Mouse (Mus musculus): Measurements from ENCODE around the gene Nrarp.

The Nrarp gene

DNA sequence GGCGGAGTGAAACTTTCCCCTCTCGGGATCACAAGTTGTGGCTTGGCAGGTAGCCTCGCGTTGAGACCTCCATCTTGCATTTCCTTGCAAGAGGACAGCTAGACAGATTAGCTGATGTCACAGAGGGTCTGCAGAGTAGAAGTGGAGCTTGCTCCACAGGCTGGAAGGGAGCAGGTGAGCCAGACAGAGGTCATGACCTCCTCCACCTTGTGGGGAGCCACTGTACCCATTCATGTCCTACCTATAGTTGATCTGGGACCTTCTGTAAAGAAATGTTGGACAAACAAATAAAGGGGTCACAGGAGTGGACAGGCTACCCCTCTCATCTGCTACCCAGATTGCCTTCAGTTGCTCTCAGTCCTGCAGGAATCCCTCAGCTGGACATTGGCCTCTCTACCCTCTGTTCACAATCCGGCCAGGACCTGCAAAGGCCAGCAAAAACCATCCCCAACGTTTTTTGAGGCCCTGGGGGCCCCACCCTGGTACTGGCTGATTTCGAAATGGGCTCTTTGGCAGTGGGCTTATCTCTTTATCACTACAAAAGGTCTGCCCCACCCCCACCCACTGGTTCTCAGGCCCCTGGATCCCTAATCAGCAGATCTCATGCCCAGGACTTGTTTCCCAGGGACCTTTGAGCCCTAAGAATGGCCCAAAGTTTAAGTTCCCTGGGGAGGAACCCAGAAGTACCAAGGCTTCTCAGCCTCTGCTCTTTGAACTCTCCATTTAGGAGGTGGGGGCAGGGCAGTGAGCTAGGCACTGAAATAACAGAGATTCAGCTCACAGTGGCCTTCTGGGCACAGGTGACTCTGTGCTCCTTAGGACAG lies 5.5 kb upstream of the Nrarp start:
- in situ Hi-C loops (cut with MboI, MseI) = no loop called here

DNA sequence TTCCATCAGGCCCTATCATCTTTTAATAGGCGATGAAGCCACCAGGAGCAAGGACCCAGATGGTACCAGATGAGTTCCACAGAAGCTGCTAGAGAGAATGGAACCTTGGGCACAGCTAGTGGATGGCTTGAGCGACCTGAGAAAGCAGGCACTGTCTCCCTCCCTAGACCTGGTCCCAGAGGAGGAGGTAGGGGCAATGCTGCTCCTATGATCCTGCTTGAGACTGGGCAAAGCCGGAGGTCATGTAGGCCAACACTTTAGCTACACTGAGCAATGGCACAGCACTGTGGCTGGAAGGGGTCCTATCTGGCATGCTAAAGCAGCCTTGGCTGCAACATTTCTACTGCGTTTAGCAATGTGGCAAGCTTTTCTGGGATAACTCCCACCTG lies 4.9 kb upstream of the Nrarp start:
- in situ Hi-C loops (cut with MboI, MseI) = no loop called here

DNA sequence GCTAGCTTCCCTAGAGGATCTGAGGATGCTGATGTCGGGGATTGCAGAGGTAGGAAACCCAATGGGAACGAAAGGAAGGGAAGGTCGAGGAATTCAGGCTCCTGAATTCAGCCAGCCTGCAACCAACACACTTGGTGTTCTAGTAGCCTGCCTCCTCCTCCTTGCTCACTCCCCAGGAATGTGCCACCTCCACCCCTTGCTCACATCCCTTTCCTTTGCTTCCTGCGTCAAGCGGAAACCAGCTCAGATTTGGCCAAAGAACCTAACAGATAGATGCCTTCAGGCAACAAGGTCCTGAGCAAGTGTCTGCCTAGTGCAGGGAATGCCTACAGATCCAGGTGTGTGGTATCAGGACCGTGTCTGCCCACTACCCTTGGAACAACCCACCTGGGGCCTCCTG lies 4.0 kb upstream of the Nrarp start:
- in situ Hi-C loops (cut with MboI, MseI) = no loop called here

DNA sequence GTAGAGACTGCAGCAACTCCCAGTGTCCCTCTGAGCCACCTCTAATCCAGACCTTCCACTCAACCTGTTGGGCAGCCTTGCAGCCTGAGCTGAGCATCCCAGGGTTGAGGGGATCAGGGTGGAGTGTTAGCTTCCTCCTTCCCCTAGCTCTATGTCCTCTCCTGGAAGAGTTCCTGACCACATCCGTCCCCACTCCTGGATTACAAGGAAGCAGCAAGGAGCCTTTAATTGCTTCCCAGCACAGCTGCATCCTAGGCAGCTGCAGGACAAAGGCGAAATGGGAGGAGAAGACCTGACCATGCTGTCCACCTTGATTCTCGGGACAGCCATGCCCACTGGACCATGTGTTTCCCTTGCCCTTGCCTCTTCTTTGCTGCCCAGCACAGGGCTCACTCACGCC lies 3.5 kb upstream of the Nrarp start:
- in situ Hi-C loops (cut with MboI, MseI) = no loop called here

DNA sequence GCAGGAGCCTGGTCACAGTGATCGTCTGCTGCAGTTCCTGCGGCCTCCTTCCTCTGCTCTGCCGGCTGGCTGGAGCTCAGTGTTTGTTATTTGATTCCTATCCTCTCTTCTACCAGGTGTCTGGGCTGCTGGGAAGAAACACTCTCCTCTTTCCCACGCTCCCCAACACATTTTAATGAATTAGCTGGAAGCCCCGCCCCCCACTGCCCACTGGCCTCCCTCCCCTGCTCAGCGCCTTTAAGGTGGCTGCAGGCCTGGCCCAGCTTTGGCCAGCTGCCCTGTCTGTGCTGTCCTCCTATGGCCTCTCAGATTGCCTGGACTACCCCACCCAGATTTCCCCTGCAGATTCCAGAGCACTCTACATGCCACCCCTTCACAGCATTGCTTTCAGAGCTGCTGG lies 2.9 kb upstream of the Nrarp start:
- in situ Hi-C loops (cut with MboI, MseI) = no loop called here

DNA sequence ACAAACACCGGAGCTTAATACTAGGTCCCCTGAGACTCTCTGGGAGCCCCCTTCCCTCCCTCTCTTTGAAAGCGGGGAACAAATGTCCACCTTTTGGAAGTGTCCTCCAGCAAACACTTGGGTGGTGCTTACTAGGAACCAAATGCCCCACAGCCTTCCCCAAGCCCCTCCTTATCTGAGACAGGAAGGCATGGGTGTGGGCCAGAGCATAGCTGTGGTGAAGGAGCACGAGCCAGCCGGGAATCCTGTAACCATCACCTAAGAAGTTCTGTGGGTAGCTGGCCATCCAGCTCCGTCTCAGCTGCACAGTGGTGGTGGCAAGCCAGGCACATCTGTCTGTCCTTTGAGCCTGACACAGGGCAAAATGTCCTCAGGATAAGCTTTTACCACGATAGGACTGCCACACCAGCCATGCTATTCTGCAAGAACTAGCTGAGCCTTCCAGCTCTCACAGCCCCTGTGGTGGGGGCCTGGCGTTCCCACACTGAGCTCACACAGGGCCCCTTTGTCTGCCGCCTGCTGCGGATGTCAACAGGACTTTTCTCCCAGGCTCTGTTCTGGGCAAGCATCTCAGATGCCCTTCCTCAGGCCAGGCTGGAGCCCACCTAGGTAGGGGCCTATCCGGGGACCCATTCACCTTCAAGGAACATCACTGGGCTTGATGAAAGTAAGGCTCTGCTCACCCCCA lies 2.1 kb upstream of the Nrarp start:
- in situ Hi-C loops (cut with MboI, MseI) = no loop called here

DNA sequence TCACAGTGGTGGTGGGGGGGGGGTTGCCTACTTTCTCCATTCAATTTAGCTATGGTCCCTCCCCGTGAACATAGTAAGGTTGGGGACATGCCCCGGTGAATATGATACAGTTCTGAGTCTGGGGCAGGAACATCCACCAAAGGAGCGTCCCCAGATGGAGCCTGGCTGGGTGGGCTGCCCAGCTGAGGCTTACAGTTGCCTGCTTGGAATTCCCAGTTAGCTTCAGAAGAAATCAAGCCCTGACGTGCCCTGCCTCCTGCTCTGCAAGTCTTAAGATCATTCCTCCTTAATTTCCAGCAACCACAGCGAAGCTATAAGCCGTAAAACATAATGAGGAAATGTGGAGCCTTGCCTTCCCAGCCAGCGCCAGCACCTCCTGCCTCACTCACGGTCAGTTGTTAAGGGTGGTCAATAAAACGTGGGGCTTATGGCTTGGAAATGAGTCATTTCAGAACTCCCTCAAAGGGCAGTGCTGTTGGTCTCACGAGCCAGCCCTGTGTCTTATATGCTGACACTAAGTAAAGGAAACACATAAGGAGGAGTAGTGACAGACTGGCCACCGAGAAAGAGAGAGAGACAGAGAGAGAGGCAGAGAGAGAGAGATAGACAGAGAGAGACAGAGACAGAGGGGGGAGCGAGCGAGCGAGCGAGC lies 866 bp upstream of the Nrarp start:
- in situ Hi-C loops (cut with MboI, MseI) = no loop called here

DNA sequence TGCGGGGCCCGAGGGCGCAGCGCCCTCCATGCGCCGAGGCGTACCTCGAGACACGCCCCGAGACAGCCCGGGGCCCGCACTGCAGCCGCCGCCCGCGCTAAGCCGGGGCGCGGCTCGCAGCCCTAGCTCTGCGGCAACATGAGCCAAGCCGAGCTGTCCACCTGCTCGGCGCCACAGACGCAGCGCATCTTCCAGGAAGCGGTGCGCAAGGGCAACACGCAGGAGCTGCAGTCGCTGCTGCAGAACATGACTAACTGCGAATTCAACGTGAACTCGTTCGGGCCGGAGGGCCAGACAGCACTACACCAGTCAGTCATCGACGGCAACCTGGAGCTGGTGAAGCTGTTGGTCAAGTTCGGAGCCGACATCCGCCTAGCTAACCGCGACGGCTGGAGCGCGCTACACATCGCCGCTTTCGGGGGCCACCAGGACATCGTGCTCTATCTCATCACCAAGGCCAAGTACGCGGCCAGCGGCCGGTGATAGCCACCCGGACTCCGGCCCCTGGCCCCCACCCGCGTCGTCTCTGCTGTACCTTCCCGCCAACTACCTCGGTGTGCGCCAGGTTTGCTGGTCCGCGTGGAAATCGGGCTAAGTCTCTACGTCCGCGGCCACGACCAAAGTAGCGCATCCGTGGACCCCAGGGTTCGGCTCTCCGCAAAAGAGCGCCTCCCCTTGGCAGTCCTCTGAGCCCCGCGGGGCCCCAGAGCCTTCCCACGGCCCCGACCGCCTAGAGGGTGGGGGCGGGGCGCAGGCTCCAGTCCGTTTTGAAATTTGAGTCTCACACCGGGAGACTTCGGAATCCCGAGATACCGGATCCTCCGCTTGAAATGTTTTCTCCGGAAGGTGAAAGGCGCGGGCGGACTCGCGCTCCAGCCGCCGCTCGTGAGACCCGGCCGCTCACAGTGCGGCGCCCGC lies 674 bp downstream of the Nrarp start:
- in situ Hi-C loops (cut with MboI, MseI) = no loop called here

DNA sequence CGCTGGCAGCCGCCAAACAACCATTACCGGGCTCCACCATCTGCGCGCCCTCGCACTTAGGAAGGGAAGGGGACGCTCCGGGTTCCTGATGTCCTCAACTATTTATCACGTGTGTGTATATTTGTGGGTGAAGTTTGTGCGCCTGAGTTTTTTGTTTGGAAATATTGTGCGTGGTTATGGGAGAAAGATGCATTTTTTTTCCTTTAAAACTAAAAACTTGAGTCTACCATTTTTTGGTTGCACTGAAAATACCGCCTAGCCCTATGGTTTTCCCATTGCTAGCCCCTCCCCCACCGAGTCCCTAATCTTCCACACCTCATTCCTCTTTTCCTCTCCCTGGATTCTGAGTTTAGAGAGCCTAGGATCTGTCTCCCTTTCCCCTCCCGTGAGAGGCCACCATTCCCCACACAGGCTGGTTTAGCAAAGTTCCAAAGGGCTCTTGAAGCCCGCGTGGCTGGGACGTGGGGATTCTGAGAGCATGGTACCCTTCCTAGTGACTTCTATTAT lies 1.4 kb downstream of the Nrarp start:
- in situ Hi-C loops (cut with MboI, MseI) = no loop called here

DNA sequence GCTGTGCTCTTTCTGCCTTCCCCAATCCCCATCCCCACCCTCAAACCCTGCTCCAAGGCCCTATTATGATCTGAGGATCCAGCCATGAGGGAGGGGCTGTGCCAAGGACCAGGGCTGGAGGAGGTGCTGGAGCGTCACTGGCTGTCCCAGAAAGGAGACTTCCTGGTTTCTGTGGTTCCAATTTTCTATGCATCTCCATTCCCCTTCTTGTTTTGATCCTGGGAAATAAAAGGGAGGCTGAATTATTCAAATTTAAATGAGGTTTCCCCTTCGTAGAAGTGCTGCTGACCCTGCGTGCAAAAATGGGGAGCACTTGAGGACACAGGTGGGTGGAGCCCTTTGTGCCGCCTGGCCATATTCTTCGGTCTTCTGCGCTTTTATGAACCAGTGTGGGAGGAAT lies 2.1 kb downstream of the Nrarp start:
- in situ Hi-C loops (cut with MboI, MseI) = no loop called here

DNA sequence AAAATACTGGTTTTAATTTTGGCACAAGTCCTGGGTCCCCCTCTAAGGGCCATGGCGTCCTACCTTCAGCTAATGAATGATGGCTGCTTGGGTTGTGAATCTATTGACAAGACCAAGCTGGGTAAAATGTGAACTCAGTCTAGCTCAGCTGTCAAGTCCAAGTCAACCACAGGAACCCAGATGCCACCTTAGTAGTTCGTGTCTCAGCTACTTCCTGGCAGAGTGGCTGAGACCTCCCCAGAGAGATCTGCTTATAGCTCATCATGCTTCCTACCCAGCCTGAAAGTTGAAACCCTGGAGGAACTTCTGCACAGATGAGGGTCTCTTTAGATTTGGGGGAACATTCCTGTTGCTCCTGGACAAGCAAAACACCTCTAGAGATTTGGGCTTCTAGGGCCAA lies 2.8 kb downstream of the Nrarp start:
- in situ Hi-C loops (cut with MboI, MseI) = no loop called here

DNA sequence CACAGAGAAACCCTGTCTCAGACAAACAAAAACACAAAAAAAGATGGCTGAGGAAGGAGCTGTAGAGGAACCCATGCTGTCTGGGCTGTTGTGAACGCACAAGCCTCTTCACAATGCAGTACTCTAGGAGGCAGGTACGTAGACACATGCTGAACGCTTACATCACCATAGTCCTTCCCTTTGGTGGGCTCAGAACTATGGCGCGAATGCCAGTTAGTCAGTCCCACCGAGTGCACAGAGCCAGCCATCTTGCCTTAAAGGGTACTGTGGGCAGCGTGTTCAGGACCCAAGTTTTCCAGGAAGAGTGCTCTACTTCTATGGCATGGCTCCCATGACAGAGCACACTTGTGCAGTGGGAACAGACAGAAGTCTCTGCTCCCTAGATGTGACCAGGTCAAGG lies 3.9 kb downstream of the Nrarp start:
- in situ Hi-C loops (cut with MboI, MseI) = no loop called here

DNA sequence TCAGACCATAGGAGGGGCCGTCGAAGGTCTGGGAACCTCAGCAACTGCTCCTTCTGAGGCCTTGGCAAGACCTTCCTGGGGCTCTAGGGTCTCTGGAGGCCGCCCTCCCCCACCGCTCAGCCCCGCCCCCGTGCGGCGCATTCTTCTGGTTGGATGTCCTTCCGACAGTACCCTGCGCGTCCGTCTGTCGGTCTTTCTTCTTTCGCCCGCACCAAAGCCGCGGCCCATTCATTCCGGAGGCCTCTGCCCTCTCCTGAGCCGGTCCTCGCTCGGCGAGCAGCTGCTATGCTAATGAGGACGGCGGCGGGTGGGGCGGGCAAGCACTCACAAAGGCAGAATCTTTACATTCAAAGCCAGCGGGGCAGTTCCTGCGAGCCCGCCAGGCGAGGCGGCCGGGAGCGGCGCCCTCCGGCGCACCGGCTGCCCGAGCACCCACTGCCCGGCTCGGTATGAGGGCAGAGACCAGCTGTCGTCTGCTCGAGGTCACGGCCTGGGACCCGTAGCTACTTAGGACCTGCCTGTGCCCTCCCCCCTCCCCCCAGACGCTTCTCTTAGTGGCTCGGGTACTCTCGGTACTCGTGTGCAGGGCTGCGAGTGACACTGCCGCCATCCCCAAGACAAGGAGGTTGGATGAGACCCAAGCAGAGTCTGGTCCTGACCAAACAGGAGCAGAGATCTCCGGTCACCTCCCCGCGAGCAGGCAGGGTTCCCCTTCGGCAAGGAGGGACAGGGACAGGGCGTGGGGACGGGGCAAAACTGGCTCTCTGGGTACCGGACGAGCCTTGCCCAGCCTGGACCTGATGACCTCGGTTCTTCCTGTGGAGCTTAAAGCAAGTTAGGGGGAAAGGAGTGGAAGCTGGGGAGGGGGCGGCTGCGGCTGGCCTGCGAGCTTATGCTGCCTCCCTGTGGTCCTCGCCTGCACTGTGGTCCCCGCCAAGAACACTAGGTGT lies 5.3 kb downstream of the Nrarp start:
- in situ Hi-C loops (cut with MboI, MseI) = no loop called here

DNA sequence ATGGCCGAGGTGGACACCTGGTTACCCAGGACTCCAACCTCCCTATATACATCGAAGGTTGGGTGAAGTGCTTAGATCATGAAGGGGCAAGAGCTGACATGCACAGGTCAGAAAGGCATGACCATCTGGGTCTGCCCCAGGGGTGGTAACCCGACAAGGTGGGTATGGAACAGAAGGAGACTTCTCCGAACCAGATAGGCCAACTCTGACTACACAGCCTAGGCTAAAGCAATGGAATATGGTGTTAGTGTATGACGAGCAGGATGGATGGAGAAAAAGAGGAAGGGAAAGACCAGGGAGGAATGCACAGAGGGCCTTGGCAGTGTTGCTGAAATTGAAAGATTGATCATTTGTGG lies 6.0 kb downstream of the Nrarp start:
- in situ Hi-C loops (cut with MboI, MseI) = no loop called here

DNA sequence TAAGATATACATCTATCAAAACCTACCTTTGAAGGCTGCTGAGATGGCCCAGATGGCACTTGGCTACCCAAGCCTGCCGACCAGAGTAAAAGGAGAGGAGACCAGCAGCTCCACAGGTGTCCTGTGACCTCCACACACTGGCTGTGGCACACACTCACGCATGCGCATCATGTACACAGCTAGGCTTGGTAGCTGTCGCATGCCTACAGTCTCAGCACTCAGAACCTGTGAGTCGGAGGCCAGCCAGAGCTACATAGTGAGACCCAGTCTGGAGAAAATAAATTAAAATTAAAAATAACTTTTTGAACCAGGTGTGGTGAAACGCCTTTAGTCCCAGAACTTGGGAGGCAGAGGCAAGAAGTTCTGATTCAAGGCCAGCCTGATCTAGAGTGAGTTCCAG lies 7.3 kb downstream of the Nrarp start:
- in situ Hi-C loops (cut with MboI, MseI) = no loop called here

DNA sequence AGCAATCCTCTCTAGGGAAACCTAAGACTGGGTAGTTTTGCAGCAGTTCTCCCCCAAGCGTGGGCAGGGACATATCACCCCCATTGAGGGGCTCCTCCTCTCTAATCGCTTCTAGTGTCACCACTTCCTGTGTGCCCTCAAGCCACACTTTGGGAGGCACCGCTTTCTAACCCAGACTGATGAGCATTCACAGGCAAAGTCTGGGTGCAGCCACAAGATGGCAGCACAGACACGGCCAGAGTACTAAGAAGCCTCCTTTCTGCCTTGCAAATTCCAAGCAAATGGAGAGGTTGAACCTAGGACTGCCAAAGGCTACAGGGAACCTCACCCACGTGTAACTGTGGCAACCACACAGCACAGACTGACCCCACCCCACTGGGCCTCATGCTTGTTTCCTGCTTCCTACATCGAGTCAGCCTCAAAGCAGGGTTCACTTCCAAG lies 12.8 kb downstream of the Nrarp start:
- in situ Hi-C loops (cut with MboI, MseI) = loop anchor here (5.0 kb wide), 1 partner anchor 59 kb away; no protein-coding TSS in a partner anchor

DNA sequence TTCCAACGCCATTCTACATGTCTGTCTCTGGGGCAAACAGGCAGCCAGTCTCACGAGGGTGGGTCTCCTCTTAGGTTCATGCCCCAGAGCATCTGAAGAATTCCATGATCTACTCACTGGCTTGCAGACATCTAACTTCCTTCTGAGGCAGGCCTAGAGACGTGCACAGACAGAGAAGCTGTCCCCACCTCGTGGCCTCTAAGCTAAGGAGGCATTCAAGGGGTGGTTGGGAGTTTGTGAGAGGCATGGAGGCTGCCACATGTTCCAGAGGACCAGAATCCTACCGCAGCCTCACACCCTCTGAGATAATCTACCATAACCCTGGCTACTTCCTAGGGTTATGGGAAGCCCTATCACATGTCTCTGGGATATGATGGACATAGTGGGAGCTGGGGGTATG lies 13.4 kb downstream of the Nrarp start:
- in situ Hi-C loops (cut with MboI, MseI) = loop anchor here (5.0 kb wide), 1 partner anchor 58 kb away; no protein-coding TSS in a partner anchor

DNA sequence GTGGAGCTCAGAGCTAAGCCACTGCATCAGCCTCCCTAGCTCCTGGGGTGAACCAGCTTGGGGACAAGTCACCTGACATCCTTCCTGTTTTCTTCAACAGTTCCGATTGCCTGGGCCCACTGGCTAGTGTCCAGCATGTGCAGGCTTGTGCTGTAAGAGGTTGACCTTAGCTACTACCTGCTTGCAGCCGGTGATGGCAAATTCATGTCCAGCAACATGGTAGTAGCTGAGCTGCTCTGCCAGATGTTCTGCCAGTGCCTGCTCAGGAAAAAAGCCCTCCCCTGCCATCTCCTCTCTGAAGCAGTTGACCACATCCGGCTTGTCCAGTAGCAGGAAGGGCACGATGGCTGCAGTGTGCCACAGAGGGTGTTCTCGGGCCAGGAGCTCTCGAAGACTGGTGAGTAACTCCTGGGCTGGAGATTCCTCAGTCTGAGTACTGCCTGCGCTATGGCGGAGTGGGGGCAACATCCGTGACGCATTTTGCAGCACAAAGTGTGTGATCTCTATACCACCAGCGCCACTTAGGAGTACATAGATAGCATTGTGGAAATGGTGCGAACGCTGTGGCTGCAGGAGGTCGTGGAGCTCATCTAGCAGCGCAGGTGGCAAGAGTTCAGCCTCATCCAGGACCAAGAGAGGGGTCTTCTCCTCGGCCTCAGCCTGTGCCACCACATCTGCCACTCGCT lies 14.1 kb downstream of the Nrarp start:
- in situ Hi-C loops (cut with MboI, MseI) = loop anchor here (5.0 kb wide), 1 partner anchor 58 kb away; no protein-coding TSS in a partner anchor
